Mouse (Mus musculus) gastrocnemius, postnatal 25 days (tissue): ENCODE measurements around the gene Mmrn2. TPM values are rescaled to one million over a fixed set of nuclear protein-coding genes. Genes with fewer than 3 reads are reported as not detected.
"Not testable (repeated sequence)": the region's sequence is repeated elsewhere in the genome, so short reads cannot be mapped to it uniquely, and the experiment has no call there.

Experiments used
- DNase-seq: peaks from one replicate; pipeline ENCODE4 v3.0.0; 2022
- total RNA-seq, 2 experiments: library from RNA; stranded (reverse); gene quantifications; 1 replicate in 1 of 2; 2 replicates in 1 of 2; pipeline ENCODE4 v1.2.3; 2021

The Mmrn2 gene
- total RNA-seq, 2 experiments from 2014 or later: 7.4 to 12.7 TPM

DNA sequence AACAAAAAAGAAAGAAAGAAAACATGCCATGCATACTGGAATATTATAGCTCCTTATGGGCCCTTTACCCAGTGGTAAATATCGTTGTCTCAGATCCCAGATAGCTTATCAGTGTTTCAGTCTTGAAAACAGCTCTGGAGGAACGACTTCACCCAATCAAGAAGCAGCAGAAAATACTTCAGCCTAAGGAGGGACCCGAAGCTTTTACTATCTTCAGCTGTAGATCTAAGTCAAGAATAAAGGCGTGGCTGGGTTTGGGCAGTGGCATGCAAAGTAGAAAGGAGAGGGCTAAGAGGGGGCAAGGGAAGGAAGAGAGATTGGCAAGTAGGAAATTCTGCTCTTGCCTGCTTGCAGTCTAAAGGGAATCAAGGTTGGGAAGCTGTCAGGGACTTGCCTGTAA is 13.1 kb upstream of the Mmrn2 start:
- DNase-seq: no peak

DNA sequence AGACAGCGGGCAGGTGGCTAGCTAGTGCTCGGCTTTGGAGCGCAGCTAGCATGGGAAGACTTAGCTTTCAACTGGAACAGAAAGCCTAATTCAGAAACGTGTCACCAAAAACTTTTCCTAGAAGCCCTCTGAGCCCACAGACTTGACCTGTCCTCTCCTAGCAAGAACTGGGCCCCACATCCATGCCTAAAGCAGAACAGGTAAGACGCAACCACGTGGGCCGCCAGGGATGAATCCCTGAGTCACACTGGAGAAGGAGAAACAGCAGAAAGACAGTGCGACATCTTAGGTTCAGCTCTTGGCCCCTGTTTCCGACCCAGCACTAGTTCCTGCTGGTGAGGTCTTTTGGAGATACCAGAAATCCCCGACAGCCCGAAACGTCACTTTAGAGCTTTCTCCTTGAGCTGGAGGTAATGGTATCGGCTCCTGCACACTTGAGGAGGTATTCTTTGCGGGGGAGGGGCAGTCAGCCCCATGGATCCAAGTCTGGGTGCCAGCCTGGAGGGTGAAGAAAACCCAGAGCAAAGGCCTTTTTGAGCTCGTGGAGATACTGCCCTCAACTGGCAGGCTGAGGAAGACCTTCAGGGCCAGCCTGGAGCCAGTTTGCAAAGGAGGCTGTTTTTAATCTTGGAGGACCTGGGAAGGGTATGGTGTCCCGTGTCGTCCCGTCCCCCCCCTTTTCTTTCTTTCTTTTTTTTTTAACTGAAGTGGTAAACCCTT is 12.4 kb upstream of the Mmrn2 start:
- peak; percentile 64 for DNase-seq

DNA sequence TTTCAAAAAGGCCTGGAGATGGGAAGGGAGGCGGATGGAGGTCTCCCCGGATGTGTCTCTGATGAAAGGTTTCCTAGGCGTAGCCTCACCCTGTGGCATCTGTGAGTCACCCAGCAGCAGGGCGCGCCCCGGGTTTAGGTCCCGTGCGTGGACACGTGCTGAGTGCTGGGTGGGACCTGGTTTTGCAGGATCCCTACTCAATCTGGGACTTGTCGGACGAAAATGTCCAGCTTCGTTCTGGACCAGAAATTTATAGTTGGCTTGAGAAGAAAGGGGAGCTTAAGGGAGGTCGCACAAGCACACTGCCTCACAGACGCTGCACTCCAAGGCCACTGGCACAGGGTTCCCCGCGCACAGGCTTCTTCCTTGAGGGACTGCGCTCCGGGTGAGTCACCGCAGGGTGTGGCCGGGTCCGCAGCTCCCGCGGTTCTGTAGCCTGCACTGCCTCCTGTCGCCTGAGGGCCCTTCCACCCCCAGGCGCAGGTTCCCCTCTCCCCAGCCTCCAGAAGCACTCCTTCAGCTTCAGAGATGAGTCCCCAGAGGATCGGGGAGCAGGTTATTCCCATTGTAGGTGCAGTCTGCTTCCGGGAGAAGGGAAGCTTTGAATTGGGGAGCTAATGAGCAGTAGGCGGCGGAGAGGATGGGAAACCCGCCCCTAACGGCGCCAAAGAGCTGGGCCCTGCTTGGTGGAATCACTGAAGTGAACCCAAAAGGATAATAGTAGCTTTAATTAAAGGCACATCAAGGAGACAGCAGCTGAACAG is 11.6 kb upstream of the Mmrn2 start:
- DNase-seq: peak; percentile 80

DNA sequence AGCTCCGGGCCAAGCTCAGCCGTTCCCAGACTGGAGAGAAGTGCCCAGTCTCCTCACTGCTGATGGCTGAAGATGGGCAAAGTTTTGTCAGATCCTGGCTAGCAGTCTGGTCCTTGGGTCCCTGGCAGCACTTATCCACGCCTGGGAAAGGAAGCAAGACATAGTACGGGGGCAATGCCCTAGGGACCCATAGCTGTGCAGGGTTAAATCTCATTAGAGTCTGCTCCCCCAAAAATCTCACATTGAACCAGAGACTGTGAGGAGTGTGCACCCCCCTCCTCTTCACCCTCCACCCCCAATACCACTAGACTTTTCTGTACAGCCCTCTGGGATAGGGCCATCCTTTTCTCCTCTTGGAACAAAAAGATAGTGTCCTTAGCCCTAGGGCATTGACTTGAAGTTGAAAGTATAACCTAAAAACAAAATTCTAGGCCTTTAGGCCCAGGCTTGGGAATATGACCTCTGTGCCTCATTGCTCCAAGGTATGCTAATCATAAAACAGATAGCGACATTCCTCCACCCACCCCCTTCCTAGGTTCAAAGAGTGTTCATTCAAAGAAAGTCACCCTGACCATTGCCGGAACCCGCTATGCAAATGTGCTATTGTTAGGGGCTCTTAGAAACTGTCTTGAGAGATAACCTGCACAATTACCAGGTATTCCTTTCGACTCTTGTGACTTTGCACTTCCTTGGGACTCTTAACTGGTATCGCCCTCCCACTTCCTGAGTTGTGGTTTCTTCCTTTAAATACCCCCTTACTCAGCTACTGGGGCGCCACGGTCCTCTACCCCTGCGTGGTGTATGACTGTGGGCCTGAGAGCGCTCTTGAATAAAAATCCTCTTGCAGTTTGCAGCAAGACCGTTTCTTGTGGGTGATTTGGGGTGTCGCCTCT is 10.8 kb upstream of the Mmrn2 start:
- DNase-seq: not testable (repeated sequence)

DNA sequence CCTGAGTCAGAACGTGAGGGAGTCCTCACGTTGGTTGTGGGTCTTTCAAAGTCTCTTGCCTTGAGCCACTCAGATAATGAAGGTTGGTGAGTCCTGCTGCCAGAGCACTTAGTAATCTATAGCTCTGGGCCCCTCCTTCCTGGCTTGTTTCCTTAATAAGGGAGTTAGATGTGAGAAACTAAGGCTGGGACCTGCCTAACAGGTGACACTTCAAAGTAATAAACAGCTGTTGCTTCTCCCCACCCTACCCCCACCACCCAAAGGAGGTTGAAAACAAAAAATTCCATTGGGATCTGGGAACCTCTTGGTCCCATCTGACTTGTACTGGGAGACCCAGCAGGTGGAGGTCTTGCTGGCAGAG is 10.1 kb upstream of the Mmrn2 start:
- no peak for DNase-seq

DNA sequence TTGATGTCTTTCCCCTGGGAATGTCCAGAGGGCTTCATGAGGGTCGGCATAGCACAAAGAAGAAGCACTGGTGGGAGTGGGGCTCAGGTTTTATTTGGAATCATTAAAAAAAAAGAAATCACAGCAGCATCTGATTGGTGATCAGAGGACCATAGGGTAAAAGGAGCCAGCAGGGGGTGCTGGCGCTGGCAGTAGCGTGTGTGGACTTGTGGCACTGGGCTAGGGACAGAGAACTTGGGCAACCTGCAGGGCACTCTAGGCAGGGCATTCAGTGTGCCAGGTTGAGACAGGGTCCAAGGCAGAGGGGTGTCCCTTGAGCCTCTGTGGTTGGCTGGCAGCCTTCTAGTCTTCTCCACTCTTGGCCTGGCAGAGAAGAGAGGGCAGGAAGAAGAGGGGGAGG is 5.1 kb upstream of the Mmrn2 start:
- DNase-seq: no peak

DNA sequence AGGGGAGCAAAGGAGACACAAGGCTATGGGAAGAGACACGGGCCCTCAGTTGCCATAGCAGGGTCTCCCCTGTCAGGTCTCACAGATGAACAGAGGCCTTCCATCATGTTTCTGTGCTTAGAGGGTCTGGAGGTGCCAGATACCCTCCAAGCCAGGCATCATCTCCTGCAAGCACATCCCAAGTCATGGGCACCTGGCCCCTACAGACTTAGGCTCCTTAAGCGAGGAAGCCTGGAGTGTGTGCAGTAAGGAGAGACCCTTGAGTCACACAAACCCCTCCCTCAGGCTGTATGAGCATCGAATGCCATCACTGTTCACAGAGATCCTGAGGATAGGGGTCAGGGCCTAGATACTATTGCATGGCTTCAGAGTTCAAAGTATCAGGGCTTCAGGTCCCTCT is 4.3 kb upstream of the Mmrn2 start:
- no peak for DNase-seq

DNA sequence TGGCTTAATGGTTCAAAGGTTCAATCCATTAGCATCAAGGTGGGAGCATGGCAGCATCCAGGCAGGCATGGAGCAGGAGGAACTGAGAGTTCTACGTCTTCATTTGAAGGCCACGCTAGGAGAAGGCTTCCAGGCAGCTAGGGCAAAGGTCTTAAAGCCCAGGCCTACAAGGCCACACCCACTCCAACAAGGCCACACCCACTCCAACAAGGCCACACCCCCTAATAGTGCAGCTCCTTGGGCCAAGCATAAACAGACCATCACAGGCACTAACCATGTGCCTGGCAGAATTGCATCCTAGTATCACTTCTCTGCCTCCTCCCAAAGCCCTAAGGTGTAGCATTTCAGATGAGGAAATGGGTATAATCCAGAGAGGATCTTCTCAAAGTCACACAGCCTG is 3.5 kb upstream of the Mmrn2 start:
- no peak for DNase-seq

DNA sequence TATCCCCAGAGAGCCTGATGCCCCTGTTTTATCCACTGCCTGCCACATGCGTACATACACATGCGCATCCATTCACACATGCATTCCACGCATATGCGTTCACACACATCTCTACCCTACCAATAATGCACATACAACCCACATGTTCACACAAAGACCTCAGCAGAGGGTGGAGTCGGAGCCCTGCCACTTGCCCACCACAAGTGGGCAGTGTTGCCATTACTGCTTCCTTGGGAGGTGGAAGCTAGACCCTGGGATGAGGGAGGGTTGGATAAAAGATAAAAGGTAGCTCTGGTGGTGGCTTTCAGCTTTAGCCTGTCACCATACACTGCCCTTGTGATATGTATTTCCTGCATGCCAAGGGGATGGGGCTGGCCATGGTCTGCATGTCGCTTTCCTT is 2.6 kb upstream of the Mmrn2 start:
- DNase-seq: no peak

DNA sequence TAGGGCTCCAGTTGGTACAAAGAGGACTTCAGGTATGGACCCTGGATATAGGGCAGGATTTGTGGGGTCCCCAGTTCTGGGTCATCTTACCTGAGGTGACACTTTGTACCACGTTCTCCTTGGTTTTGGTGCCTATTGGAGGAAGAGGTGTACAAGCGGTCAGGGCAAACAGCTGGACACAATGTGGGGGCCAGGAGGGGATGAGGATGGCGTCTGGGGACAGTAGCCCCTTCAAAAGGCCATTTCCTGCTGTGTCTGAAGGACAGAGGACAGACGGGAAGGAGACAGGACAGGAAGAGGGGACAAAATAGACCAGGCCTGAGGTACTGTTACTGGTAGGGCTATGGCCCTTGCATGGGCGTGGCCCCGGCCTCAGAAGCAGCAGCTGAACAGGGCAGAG is 1.7 kb upstream of the Mmrn2 start:
- DNase-seq: no peak

DNA sequence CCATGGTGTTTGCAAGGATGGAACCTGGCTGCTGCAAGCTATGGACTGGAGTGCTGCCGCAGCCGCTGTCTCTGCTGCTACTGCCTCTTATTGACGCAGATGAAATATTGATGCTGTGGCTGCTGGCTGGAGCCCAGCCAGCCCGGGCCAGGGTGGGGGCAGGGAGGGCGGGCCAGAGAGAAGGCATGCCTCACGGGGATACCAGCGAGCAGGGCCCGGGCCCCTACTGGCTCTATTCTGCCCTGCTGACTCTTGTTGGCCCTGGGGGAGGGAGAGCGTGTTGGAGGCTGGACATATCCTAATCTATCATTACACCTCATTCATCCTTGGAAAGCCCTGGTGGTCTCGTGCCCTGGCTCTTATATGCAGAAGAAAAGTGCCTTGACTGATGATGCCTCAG is 688 bp upstream of the Mmrn2 start, which contains the start of gene Sncg:
Gene Sncg (minus strand): TSS at position 213 of the 400 bp plus-strand sequence.
- DNase-seq: no peak

DNA sequence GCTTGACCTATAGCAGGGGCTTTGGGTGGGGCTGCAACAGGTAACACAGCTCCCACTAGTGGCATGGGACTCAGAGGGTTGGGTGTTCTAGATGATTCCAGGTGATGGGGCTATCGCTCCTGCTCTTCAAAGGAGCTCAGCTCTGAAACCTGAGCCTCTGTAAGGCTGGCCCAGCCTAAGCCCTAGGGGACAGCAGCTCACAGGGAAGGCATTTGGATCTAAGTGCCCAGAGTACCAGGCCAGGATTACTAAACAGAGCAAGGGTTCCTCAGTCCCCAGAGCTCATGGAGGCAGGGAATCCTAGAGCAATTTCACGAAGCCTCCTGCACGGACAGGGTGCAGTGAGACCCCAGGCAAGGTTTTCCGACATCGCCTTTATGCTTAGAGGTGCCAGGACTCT is 676 bp downstream of the Mmrn2 start:
- no peak for DNase-seq

DNA sequence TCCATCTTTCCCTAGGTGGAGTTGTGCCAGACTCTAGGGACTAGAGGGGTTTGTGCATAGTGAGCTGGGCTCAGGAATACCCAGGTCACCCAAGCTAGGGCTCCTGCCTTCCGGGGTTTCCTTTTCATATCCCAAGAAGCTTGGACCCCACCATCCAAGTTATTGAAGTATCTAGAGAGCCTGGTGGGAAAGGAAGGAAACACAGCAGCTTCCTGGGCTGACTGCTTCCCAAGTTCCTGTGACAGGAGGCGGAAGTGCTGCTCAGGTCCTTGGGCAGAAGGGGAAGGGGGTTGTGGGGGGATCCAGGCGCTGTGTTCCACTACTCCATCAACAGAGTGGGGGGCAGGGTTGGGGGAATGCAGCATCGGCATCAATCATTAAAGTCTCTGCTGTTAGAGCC is 1.9 kb downstream of the Mmrn2 start:
- no peak for DNase-seq

DNA sequence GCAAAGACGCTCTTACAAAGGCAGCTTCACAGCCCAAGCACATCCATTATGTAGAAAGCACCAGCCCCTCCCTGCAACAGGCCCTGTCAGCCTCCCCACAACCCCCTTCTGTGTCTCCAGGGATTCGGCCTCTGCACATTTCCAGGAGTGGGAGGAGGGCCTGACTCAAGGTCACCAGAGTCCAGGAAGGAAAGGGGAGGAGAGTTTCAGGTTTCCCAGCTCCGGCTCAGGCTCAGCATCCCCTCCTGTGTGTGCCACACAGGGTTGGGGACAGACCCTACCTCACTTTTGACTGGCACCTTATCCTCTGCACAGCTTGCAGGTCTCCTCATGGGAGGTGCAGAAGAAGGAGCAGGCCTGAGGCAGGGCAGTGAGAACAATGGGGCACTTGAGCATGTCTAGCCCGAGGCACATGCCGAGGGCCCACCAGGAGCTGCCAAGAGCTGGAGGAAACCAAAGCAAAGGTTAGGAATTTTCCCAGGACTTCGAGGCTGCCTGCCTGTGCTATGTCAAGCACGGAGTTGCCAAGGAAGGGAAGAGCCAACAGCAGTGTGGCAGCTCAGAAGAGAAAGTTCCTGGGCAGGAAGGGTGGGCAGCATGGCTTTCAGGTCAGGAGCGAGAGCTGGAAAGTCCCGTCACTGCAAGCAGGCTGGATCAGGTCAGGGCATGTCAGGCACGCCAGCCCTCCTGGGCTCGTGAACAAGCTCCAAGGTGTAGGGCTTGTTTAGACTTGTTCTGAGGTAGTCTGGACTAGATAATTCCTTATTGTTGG is 3.5 kb downstream of the Mmrn2 start:
- peak; percentile 45 for DNase-seq

DNA sequence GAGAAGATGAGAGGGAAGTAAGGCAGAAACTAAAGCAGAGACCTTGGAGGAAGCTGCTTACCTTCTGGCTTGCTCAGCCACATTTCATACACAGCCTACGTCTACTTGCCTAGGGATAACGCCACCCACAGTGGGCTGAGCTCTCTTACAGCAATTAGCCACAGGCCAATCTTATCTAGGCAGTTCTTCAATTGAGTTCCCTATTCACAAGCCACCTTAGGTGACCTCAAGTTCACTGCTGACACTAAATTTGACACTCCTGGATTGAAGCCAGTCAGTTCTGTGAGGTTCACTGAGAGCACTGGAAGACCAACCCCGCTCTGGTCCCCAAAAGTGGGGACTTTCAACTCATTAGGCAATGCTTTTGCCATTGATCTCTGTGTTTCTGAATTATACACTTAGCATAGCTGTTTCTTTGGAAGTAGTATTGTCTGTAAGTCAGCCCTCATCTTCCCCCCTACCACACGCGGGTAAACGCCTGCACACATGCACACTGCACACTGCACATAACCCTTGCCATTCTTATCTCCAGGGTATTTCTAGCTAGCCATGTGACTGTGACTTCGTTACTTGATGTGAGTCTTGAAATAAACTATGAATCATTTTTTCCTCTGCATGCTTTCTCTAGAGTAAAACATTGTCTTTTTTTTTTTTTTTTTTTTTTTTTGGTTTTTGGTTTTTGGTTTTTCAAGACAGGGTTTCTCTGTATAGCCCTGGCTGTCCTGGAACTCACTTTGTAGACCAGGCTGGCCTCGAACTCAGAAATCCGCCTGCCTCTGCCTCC is 7.8 kb downstream of the Mmrn2 start:
- DNase-seq: no peak

DNA sequence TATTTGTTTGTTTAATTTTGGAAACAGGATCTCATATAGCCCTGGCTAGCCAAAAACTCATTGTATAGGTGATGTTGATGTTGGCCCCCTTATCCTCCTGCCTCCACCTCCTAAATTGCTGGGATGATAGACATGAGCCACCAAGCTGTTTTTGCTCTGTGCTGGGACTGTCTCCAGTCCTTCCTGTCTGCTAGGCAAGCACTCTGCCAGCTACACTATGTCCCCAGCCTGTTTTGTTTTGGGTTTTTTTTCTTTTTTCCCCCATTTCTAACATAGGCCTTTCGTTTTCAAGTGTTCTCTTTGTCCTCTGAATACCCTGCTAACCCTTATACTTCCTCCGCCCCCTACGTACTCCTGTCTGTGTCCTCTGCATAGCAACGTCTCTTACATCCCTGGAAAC is 18.0 kb downstream of the Mmrn2 start:
- no peak for DNase-seq

DNA sequence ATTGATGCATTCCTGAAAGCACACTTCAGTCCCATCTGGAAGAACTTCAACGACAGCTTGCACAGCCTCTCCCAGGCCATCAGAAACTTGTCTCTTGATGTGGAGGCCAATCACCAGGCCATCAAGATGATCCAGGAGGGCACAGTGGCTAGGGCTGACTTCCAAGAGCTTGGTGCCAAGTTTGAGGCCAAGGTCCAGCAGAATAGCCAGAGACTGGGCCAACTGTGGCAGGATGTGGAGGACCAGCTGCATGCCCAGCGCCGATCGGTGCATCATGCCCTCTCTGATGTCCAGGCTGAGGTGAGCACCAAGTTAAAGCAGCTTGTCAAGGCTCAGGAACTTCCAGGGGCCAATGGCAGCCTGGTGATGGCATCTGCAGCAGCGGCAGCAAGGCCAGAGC is 22.6 kb downstream of the Mmrn2 start:
- no peak for DNase-seq

DNA sequence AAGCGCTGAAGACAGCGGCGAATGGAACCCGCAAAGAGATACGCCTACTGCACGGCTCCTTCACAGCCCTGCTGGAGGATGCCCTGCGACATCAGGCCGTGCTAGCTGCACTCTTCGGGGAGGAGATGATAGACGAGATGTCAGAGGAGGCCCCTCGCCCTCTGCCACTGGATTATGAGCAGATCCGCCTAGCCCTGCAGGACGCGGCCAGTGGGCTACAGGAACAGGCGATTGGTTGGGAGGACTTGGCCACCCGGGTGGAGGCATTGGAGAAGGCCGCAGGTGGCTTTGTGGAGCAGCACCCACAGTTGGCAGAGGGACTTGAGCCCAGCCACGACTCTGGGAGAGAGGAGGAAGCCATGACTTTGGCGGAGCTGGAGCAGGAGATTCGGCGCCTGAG is 23.6 kb downstream of the Mmrn2 start:
- DNase-seq: no peak

DNA sequence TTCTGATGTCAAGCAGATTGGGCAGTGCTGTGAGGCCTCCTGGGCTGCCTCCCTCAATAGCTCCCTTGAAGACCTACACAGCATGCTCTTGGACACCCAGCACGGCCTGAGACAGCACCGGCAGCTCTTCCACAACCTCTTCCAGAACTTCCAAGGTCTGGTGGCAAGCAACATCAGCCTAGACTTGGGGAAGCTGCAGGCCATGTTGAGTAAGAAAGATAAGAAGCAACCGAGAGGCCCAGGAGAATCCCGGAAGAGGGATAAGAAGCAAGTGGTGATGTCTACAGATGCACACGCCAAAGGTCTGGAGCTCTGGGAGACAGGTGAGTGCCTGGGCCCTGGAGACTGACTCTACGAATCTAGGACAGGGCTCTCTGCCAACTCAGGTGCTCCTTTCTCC is 24.0 kb downstream of the Mmrn2 start:
- no peak for DNase-seq

DNA sequence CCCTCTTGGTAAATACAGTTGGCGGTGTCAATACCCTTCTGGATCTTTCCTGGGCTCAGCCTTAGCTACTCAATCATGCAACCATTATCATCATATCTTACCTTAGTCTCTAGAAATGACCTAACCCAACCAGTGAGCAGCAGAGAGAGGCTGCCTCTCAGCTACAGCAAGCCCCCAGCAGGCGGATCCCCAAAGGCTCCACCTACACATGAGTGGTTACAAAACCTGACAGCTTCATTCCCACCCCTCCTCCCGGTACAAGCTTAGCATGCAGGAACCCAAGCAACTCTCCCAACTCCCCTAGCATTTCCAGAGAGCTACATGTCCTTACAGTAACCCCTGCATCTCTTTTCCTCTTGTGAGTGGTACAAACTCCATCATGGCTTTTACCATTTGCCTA is 24.8 kb downstream of the Mmrn2 start:
- DNase-seq: no peak

DNA sequence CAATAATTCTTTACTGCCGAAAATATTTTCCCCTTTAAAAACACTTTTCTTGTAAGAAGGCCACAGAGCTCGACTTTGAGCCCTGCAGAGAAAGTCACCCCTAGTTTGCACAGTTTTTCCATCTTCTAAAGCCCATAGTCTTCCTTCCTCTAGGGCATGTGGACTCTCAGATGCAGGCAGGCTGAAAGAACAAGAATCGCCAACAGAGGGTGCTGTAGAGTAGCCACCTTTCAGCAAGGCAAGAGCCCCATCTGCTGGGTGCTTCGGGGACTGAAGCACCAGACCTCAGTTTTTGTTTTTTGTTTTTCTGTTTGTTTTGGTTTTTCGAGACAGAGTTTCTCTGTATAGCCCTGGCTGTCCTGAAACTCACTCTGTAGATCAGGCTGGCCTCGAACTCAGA is 25.9 kb downstream of the Mmrn2 start:
- DNase-seq: peak; percentile 45
